Mouse (Mus musculus): ENCODE measurements around the gene Cebpg. TPM values are rescaled to one million over a fixed set of nuclear protein-coding genes. Genes with fewer than 3 reads are reported as not detected.
A peak's percentile ranks its signal among the peaks of the same experiment; 100 is the strongest.

Cebpg gene
- total and polyA plus RNA-seq, 3 experiments = 6.0 to 26.1 (median 21.9) TPM

- 48% methylated on average over 2 of the region's 2 CpGs for WGBS
- no peaks in the 10 kb centered on the region for H3K27me3 ChIP-seq (ENCODE audit: control insufficient read depth, insufficient read depth, low read length)
- H3K27ac ChIP-seq = no peak overlapping the region; the same call in 1 of the 2 replicates
- peaks cover 5% of the 10 kb centered on the region for H3K36me3 ChIP-seq (ENCODE audit: control insufficient read depth, insufficient read depth, low read length)
- H3K4me1 ChIP-seq (ENCODE audit: control insufficient read depth, insufficient read depth, low read length) = peaks cover 20% of the 10 kb centered on the region
- TF ChIP-seq CTCF (IDR thresholded peaks at IDR 0.05) (no peak), POLR2A (IDR thresholded peaks at IDR 0.05; ENCODE audit: insufficient read depth, low read depth, low read length) (no peak), EP300 (IDR thresholded peaks at IDR 0.05; ENCODE audit: insufficient read depth, low read depth, low read length) (no peak)
- peak; percentile 58 to 61 for DNase-seq
- H3K79me2 ChIP-seq (replicated peaks; ENCODE audit: control insufficient read depth, insufficient read depth, low read length) = 0 out of 2 replicates have a peak, but pooled peaks cover 1% of the 10 kb centered on the region
- intact Hi-C loops (cut with DNase I) = loop anchor here (2.0 kb wide), 1 partner anchor 15 kb away; no protein-coding TSS in a partner anchor
- no peak overlapping the region for H3K4me3 ChIP-seq
- H3K9ac ChIP-seq (ENCODE audit: low read depth, low read length) = no peak overlapping the region
Measured at GRCm38 (mm10) chr7:35041286-35042208, 14.8 kb downstream of the Cebpg start.

GRCm38 (mm10) chr7:35040176-35040972 lies 16.0 kb downstream of the Cebpg start:
- intact Hi-C loops (cut with DNase I) = no loop called here
- Histone ChIP-seq H3K36me3 (ENCODE audit: control insufficient read depth, insufficient read depth, low read length) (peaks cover 4% of the 10 kb centered on the region; the same call in 1 of the 2 replicates), H3K79me2 (replicated peaks; ENCODE audit: control insufficient read depth, insufficient read depth, low read length) (0 out of 2 replicates have a peak, but pooled peaks cover 1% of the 10 kb centered on the region), H3K9ac (ENCODE audit: low read depth, low read length) (no peak overlapping the region), H3K4me1 (ENCODE audit: control insufficient read depth, insufficient read depth, low read length) (peaks cover 30% of the 10 kb centered on the region), H3K27ac (no peak overlapping the region), H3K4me3 (no peak overlapping the region), H3K27me3 (ENCODE audit: control insufficient read depth, insufficient read depth, low read length) (no peaks in the 10 kb centered on the region)
- TF ChIP-seq CTCF (IDR thresholded peaks at IDR 0.05) (no peak), POLR2A (IDR thresholded peaks at IDR 0.05; ENCODE audit: insufficient read depth, low read depth, low read length) (no peak)
- DNase-seq = no peak
- 86% methylated on average over 9 of the region's 9 CpGs for WGBS

GRCm38 (mm10) chr7:35037408-35037807 lies 19.0 kb downstream of the Cebpg start:
- 71% methylated on average over 6 of the region's 6 CpGs for WGBS
- TF ChIP-seq EP300 (IDR thresholded peaks at IDR 0.05; ENCODE audit: insufficient read depth, low read depth, low read length) (no peak), CTCF (IDR thresholded peaks at IDR 0.05) (no peak), POLR2A (IDR thresholded peaks at IDR 0.05; ENCODE audit: insufficient read depth, low read depth, low read length) (no peak)
- no peak overlapping the region for H3K4me3 ChIP-seq
- no peaks in the 10 kb centered on the region for H3K27me3 ChIP-seq (ENCODE audit: control insufficient read depth, insufficient read depth, low read length)
- no peak overlapping the region for H3K27ac ChIP-seq
- intact Hi-C loops (cut with DNase I) = no loop called here
- H3K4me1 ChIP-seq (ENCODE audit: control insufficient read depth, insufficient read depth, low read length) = peaks cover 26% of the 10 kb centered on the region
- no peak overlapping the region for H3K9ac ChIP-seq (ENCODE audit: low read depth, low read length)
- H3K79me2 ChIP-seq (replicated peaks; ENCODE audit: control insufficient read depth, insufficient read depth, low read length) = 0 out of 2 replicates have a peak, but pooled peaks cover 1% of the 10 kb centered on the region
- DNase-seq = no peak
- H3K36me3 ChIP-seq (ENCODE audit: control insufficient read depth, insufficient read depth, low read length) = no peaks in the 10 kb centered on the region

GRCm38 (mm10) chr7:35036266-35036731 lies 20.1 kb downstream of the Cebpg start:
- WGBS = 28% methylated on average over 5 of the region's 5 CpGs
- intact Hi-C loops (cut with DNase I) = no loop called here
- Histone ChIP-seq H3K27ac (no peak overlapping the region), H3K36me3 (ENCODE audit: control insufficient read depth, insufficient read depth, low read length) (no peaks in the 10 kb centered on the region), H3K79me2 (replicated peaks; ENCODE audit: control insufficient read depth, insufficient read depth, low read length) (0 out of 2 replicates have a peak, but pooled peaks cover 1% of the 10 kb centered on the region), H3K4me3 (no peak overlapping the region), H3K27me3 (ENCODE audit: control insufficient read depth, insufficient read depth, low read length) (no peaks in the 10 kb centered on the region), H3K9ac (ENCODE audit: low read depth, low read length) (no peak overlapping the region), H3K4me1 (ENCODE audit: control insufficient read depth, insufficient read depth, low read length) (peaks cover 25% of the 10 kb centered on the region)
- peak in 1 of 2 experiments; percentile 39 for DNase-seq
- TF ChIP-seq EP300 (IDR thresholded peaks at IDR 0.05; ENCODE audit: insufficient read depth, low read depth, low read length) = 0 out of 2 replicates have a peak, but pooled peaks have one; percentile 10
- TF ChIP-seq CTCF (IDR thresholded peaks at IDR 0.05) = no peak

GRCm38 (mm10) chr7:35035565-35035964 lies 20.8 kb downstream of the Cebpg start:
- Histone ChIP-seq H3K4me1 (ENCODE audit: control insufficient read depth, insufficient read depth, low read length) (peaks cover 23% of the 10 kb centered on the region), H3K27me3 (ENCODE audit: control insufficient read depth, insufficient read depth, low read length) (no peaks in the 10 kb centered on the region), H3K4me3 (no peak overlapping the region), H3K27ac (no peak overlapping the region; the same call in 1 of the 2 replicates), H3K79me2 (replicated peaks; ENCODE audit: control insufficient read depth, insufficient read depth, low read length) (0 out of 2 replicates have a peak, but pooled peaks cover under 1% of the 10 kb centered on the region), H3K9ac (ENCODE audit: low read depth, low read length) (no peak overlapping the region), H3K36me3 (ENCODE audit: control insufficient read depth, insufficient read depth, low read length) (no peaks in the 10 kb centered on the region)
- TF ChIP-seq POLR2A (IDR thresholded peaks at IDR 0.05; ENCODE audit: insufficient read depth, low read depth, low read length) = no peak
- TF ChIP-seq CTCF (IDR thresholded peaks at IDR 0.05) = no peak
- no peak for TF ChIP-seq EP300 (IDR thresholded peaks at IDR 0.05; ENCODE audit: insufficient read depth, low read depth, low read length)
- DNase-seq = no peak
- 56% methylated on average over 4 of the region's 4 CpGs for WGBS
- intact Hi-C loops (cut with DNase I) = no loop called here
